Mouse (Mus musculus): ENCODE measurements at regions not wholly inside any gene's neighbourhood (a gene's known extent, or its start where the extent isn't known, plus 50 kb on each side); places are given as distances from the start of the nearest gene placed in this dataset.

GRCm38 (mm10) chr4:95155178-95155577 is 103.2 kb upstream of the Jun start:
- no peak for DNase-seq

DNA sequence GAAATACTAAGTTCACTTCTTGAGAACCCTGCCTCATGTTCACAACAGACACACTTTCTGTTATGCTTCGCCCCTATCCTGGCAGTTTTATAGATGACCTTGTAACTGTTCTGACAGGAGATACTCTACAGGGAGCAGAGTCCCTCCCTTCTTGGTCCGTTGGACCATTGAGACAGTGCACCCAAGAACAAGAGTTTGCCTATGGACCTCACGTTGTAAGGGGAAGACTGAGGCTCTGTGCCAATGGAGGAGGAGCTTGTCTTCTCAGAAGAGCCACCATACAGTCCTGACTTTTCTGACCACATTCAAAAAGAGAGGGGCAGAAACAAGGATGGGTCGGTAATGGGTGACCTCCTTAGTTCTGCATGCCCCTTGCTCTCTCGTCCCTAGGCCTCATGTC is 103.8 kb upstream of the Jun start:
- no peak for DNase-seq

DNA sequence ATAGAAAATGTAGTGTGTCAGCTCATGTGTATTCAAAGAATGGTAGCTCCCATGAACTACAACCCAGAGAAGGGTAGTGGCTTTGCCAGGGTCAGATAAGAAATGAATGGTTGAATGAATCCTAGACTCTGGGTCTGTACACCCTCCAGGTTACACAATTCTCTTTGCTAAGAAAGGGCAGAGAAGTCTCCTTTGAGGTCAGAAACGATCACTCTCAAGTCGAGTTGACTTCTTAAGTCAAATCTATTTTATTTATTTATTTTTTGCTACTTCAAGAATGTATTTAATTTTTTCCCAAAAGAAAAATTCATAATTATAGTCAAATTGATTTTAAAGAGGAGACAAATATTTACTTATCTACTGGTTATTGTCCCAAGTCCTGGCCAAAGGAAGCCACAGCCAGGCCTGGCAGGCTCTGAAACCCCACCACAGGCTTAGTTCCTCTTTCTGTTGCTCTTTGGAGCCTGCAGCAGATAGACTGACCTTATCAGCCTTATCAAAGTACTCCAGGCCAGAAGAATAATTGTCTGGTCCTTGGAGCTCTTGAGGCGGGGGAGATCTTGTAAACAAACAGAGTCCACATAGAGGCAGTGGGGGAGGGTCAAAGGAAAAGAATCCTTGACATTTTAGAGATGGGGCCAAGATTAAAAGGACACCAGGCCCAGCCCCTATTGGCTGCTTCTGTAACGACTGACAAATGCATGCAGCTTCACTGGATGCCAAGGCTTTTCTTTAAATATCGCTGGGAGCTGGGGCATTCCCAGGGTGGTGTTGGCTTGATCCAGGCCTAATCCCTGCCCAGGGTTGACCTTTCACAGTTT is 104.6 kb upstream of the Jun start:
- peak; percentile 19 to 27 for DNase-seq

DNA sequence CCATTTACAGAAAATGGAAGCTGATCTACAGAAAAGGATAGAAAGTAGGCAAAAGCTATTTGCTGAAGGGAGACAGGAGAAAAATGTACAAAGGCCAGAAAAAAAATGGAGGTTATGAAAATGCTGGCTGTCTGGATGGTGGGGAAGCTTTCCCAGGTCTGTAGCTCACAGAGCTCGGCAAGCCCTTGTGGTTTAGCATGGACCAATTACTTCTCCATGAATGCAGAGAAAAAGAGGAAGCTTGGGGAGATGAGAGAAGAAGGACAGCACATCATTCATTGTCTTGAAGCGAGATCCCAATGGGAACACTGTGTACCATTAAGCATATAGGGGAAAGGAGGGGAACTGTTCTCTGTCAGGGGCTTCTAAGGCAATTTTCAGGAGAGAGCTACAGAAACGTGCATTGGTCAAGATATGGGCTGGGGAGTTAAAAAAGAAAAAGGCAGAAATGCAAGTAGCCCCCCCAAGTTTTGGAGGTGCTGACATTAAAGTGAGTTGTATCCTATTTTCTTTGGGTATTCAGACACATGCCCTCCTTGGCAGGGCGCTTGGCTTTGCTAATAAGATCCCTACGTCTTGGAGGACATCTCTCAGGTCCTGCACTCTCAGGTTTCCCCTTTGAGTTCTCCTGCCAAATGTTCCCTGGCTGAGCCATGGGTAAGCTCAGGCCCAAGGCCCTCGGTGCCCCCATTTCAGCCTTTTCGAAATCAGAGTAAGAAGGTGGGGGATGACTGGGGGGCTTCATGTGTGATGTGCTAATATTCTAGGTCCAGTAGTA is 105.8 kb upstream of the Jun start:
- no peak for DNase-seq

GRCm38 (mm10) chr4:95158632-95159424 is 106.8 kb upstream of the Jun start:
- no peak for DNase-seq

DNA sequence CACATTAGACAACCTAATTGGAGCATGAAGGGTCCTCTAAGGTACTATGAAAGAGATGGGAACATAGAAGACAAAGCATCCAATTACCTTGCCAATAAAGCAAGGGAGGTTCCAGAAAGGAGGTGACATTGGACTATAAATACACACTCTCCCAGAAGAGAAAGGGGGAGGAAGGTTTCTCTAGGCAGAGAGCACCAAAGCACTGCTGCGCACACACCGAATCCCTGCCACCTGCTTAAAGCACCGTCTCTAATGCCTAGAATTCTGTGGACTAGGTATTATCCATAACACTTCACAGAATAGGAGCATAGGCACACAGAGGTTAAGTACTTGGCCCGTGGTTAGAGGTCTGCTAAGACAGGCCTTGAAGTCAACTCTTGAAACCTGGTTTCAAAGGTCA is 107.8 kb upstream of the Jun start:
- DNase-seq, result no peak

DNA sequence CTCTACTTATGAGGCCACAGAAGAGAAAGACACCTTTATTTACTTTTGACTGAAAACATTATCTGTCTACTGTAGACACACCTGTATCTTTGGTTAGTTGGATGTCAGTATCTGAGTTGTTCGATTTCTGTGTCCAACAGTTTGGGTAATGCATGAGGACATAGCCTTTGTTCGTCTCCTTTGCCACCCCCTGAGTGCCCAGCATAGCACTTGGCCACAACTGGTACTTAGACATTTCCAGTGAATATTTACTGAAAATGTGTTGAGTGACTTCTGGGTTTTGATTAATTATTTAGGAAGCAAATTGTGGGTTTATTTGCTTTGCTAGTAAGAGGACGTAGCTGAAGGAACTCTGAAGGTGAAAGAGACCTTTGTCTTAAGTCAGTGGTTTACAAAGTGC is 108.4 kb upstream of the Jun start:
- no peak for DNase-seq

- peak; percentile 85 to 88 for DNase-seq
Observed at GRCm38 (mm10) chr4:95160912-95161669, 109.1 kb upstream of the Jun start.

DNA sequence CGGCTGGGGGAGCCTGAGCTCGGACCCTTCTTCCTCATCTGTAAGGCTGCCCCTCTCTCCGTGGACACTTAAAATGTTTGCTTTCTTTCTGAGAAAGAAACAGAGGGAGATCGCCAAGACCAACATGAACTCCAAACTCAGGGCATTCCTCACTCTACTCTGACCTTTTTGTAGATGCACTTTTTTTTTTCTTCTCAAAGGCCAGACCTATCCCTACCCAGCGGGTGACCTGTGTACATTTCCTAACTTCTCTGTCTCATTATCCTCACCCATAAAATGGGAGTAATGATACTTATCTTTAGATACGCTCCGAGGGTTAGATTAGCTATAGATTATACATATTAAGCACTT is 109.6 kb upstream of the Jun start:
- no peak for DNase-seq

GRCm38 (mm10) chr4:95162386-95163090 is 110.5 kb upstream of the Jun start:
- no peak for DNase-seq

DNA sequence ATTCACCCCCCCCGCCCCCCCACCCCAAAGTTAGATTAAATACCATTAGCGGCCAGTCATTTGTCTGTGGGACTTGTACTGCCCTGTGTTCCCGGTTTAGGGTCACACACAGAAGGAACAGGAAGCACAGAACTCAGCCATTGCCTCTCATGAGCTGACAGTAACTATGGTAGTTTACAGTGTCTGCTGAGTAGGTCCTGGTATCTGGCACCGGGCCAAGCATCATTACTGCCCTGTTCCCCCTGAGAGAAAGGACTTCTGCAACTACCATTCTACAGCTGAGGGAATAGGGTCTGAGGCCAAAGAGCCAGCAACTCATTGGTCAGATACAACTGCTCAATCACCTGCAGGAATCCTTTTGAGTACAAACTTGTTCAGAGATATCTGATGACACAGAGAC is 111.4 kb upstream of the Jun start:
- no peak for DNase-seq

DNA sequence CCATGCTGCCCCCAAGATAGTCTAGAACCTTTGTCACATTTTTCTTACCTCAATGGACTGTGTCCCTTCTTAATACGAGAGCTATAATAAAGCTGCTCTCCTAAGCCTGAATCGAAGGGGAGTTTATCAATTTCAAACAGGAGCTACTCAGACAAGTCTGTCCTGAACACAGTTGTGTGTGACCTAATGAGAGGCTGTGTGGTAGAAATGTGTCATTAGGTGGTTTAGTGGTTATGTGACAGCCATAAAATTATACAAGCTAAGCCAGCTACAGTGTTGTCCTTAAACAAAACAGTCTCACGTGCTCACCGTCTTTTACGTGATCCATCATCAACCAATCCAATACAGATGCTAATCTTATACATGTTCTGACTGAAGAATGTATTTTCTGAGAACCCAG is 114.5 kb upstream of the Jun start:
- DNase-seq, result no peak

DNA sequence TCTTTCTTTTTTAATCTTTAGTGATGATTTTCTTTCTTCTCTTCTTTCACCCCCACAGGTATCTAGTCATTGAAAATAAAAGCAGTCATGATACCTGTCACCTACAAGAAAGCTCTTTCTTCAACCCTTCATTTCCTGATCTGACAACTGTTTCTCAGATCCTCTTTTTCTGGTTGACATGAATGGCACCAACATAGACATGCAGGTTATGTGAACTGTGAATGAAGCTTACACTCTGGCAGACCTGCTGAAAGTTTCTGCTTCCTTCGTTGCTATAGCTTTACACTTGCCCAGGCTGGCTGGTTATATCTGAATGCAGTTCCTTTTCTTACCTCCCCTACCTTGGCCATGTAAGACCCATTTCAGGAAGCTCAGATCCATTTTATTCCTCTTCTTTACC is 115.2 kb upstream of the Jun start:
- DNase-seq, result no peak

DNA sequence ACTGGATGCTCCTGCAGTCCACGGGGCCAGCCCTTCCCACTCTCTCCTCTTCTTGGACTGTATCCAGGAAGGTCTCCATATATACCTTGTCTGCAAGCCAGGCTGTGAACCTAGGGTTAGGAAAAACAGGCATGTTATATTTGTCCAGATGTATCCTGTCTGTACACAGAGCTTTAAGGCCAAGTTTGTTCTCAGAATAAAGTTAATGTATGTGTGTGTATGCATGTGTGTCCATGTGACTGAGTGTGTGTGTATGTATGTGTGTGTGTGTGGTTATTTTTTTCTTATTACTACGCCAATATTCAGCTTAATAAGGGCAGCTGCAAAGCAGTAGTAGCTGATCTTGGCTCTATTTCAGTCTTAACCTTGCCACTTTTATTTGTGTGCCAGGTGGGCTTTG is 117.7 kb upstream of the Jun start:
- DNase-seq, result no peak

- DNase-seq, result no peak
Observed at GRCm38 (mm10) chr4:95177753-95178152, 125.7 kb upstream of the Jun start.

- no peak for DNase-seq
Observed at GRCm38 (mm10) chr4:95178467-95178866, 126.4 kb upstream of the Jun start.

- DNase-seq, result no peak
Observed at GRCm38 (mm10) chr4:95178900-95179299, 126.9 kb upstream of the Jun start.

GRCm38 (mm10) chr4:95180446-95180845 is 128.4 kb upstream of the Jun start:
- no peak for DNase-seq

DNA sequence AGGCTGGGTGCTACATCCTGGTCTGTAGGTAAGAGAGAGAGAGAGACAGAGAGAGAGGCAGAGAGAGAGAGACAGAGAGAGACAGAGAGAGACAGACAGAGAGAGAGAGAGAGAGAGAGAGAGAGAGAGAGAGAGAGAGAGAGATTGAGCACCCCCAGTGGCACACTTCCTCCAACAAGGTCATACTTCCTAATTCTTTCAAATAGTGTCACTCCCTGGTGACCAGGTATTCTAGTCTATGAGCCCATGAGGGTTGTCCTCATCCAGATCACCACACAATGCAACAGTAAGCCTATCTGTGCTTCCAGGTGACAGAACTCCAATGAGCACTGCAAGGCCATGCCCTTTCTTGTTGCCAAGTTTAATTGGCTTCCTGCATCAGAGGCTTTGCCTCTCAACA is 129.0 kb upstream of the Jun start:
- no peak for DNase-seq

- no peak for DNase-seq
Observed at GRCm38 (mm10) chr4:95184180-95184579, 132.2 kb upstream of the Jun start.

GRCm38 (mm10) chr4:95185113-95185915 is 133.3 kb upstream of the Jun start:
- DNase-seq, result no peak

GRCm38 (mm10) chr4:95185916-95186200 is 133.8 kb upstream of the Jun start:
- DNase-seq, result no peak

Measured in spleen, adult 18-20 months (tissue).